Mouse (Mus musculus): ENCODE data around the gene Gse1. TPM values are rescaled to one million over a fixed set of nuclear protein-coding genes. Genes with fewer than 3 reads are reported as not detected.

Gse1 gene
- polyA plus RNA-seq, 1 experiment from 2014 or later, result 11.3 TPM

GRCm38 (mm10) chr8:120393085-120393484, 164.8 kb downstream of the Gse1 start:
- no peak for ATAC-seq (ENCODE audit: low FRiP score, low TSS enrichment)
- no peak overlapping the region for H3K27ac ChIP-seq (ENCODE audit: low read depth, low read length)
- no peaks in the 10 kb centered on the region for H3K9me3 ChIP-seq (ENCODE audit: control insufficient read depth, low read length)
- no peaks in the 10 kb centered on the region for H3K36me3 ChIP-seq (ENCODE audit: control insufficient read depth, insufficient read depth, low read length)
- H3K4me1 ChIP-seq (ENCODE audit: control insufficient read depth, insufficient read depth, low read length), result peaks cover 40% of the 10 kb centered on the region
- H3K4me3 ChIP-seq (ENCODE audit: low read length), result no peak overlapping the region
- 59% methylated on average over 11 of the region's 11 CpGs for WGBS
- H3K4me2 ChIP-seq (replicated peaks; ENCODE audit: low read depth, low read length), result no peak overlapping the region
- H3K27me3 ChIP-seq (ENCODE audit: control insufficient read depth, insufficient read depth, low read length), result no peaks in the 10 kb centered on the region; the same call in 1 of the 2 replicates
- H3K9ac ChIP-seq (ENCODE audit: low read depth, low read length), result no peak overlapping the region

DNA sequence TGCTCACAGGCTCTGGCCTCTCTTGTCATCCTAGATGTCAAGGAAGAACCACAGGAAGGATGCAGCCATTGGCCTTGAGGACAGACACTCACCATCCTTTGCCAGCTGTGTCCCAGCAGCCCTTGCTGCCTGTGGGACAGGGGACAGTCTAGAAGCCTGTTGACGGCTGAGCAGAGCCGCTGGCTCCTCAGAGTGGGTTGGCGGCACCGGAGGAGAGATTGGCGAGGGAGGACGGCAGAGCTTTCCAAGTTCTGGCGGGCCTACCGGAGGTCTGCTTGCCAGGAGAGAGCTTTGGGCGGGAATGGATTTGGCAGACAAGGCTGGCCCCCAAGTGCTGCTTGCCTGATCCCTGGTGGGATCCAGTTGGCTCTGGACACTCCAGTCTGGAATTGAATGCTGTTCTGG, 165.6 kb downstream of the Gse1 start:
- Histone ChIP-seq H3K4me1 (ENCODE audit: control insufficient read depth, insufficient read depth, low read length) (peaks cover 37% of the 10 kb centered on the region), H3K36me3 (ENCODE audit: control insufficient read depth, insufficient read depth, low read length) (no peaks in the 10 kb centered on the region), H3K9ac (ENCODE audit: low read depth, low read length) (no peak overlapping the region), H3K9me3 (ENCODE audit: control insufficient read depth, low read length) (no peaks in the 10 kb centered on the region), H3K27me3 (ENCODE audit: control insufficient read depth, insufficient read depth, low read length) (no peaks in the 10 kb centered on the region; the same call in 1 of the 2 replicates), H3K4me2 (replicated peaks; ENCODE audit: low read depth, low read length) (no peak overlapping the region), H3K27ac (ENCODE audit: low read depth, low read length) (no peak overlapping the region), H3K4me3 (ENCODE audit: low read length) (no peak overlapping the region)
- 74% methylated on average over 9 of the region's 9 CpGs for WGBS
- ATAC-seq (ENCODE audit: low FRiP score, low TSS enrichment), result no peak

DNA sequence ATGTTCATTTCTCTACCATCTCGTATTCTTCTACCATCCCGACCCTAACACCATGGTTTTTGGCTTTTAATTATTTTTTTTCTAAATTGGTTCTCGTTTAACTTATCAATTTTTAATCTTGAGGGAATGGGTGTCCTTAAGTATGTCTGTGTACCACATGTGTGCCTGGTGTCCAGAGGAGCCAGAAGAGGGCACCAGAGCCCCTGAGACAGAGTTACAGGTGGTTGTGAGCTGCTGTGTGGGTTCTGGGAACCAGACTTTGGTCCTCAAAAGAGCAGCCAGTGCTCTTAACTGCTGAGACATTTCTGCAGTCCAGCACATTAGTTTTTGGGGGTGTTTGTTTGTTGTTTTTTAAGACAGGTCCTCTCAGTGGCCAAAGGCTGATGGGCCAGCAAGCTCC, 167.6 kb downstream of the Gse1 start:
- Histone ChIP-seq H3K4me3 (ENCODE audit: low read length) (no peak overlapping the region), H3K9ac (ENCODE audit: low read depth, low read length) (no peak overlapping the region), H3K4me2 (replicated peaks; ENCODE audit: low read depth, low read length) (no peak overlapping the region), H3K27ac (ENCODE audit: low read depth, low read length) (no peak overlapping the region), H3K36me3 (ENCODE audit: control insufficient read depth, insufficient read depth, low read length) (no peaks in the 10 kb centered on the region), H3K27me3 (ENCODE audit: control insufficient read depth, insufficient read depth, low read length) (no peaks in the 10 kb centered on the region; the same call in 1 of the 2 replicates), H3K4me1 (ENCODE audit: control insufficient read depth, insufficient read depth, low read length) (peaks cover 43% of the 10 kb centered on the region), H3K9me3 (ENCODE audit: control insufficient read depth, low read length) (no peaks in the 10 kb centered on the region)
- 93% methylated on average over 3 of the region's 3 CpGs for WGBS
- ATAC-seq (ENCODE audit: low FRiP score, low TSS enrichment), result no peak

GRCm38 (mm10) chr8:120396756-120397155, 168.5 kb downstream of the Gse1 start:
- no peak for ATAC-seq (ENCODE audit: low FRiP score, low TSS enrichment)
- Histone ChIP-seq H3K36me3 (ENCODE audit: control insufficient read depth, insufficient read depth, low read length) (no peaks in the 10 kb centered on the region), H3K9me3 (ENCODE audit: control insufficient read depth, low read length) (no peaks in the 10 kb centered on the region), H3K4me1 (ENCODE audit: control insufficient read depth, insufficient read depth, low read length) (peaks cover 35% of the 10 kb centered on the region), H3K27me3 (ENCODE audit: control insufficient read depth, insufficient read depth, low read length) (no peaks in the 10 kb centered on the region; the same call in 1 of the 2 replicates), H3K4me2 (replicated peaks; ENCODE audit: low read depth, low read length) (no peak overlapping the region), H3K27ac (ENCODE audit: low read depth, low read length) (no peak overlapping the region), H3K9ac (ENCODE audit: low read depth, low read length) (no peak overlapping the region), H3K4me3 (ENCODE audit: low read length) (no peak overlapping the region)
- WGBS, result 60% methylated on average over 3 of the region's 3 CpGs

DNA sequence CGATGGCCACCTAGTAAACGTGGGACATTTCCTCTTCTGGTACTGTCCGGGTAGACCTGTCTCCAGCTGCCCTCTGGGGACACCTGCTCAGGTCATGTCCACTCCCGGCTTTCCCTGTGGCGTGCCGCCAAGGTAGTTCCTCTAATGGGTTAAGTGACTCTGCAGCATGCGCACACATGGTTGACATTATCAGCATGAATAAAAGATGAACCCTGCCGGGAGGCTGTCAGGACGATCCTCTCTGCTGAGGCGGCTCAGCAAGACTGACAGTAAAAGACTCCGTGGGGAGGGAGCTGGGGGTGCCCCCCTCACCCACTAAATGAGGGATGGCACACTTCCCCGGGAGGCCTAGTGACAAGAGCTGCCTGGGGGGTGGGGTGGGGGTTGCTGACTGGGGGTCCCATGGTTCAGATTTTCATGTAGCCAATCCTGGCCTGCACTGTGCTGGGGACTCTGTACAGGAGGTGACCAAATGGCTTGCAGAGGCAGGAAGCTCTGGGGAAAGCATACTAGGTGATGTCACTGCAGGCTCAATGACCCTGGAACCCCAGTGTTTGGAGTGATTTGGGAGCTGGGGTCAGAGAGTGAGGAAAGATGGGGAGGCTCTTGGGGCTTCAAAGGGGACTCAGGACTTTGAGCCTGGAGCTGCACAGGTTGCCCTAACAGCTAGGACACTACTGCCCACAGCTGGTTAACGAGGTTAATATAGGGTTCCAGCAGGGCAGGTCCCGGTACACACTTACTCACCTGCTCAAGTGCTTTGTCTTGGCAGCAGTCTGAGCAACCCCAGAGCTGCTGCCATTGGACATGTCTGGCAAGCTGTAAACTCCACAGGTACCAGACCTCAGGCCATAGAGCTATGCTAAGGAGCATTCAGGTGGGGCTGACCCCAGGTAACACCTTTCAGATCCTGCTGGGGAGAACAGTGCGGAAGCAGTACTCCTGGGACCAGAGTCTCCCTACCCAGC, 169.5 kb downstream of the Gse1 start:
- Histone ChIP-seq H3K4me1 (ENCODE audit: control insufficient read depth, insufficient read depth, low read length) (peaks cover 26% of the 10 kb centered on the region; the same call in 1 of the 2 replicates), H3K4me3 (ENCODE audit: low read length) (no peak overlapping the region), H3K27ac (ENCODE audit: low read depth, low read length) (no peak overlapping the region), H3K9me3 (ENCODE audit: control insufficient read depth, low read length) (no peaks in the 10 kb centered on the region), H3K27me3 (ENCODE audit: control insufficient read depth, insufficient read depth, low read length) (no peaks in the 10 kb centered on the region; the same call in 1 of the 2 replicates), H3K4me2 (replicated peaks; ENCODE audit: low read depth, low read length) (no peak overlapping the region), H3K9ac (ENCODE audit: low read depth, low read length) (no peak overlapping the region), H3K36me3 (ENCODE audit: control insufficient read depth, insufficient read depth, low read length) (no peaks in the 10 kb centered on the region)
- no peak for ATAC-seq (ENCODE audit: low FRiP score, low TSS enrichment)
- 56% methylated on average over 15 of the region's 15 CpGs for WGBS

GRCm38 (mm10) chr8:120399212-120399934, 171.1 kb downstream of the Gse1 start:
- no peak overlapping the region for H3K4me2 ChIP-seq (replicated peaks; ENCODE audit: low read depth, low read length)
- no peaks in the 10 kb centered on the region; the same call in 1 of the 2 replicates for H3K27me3 ChIP-seq (ENCODE audit: control insufficient read depth, insufficient read depth, low read length)
- H3K27ac ChIP-seq (ENCODE audit: low read depth, low read length), result no peak overlapping the region
- H3K4me3 ChIP-seq (ENCODE audit: low read length), result no peak overlapping the region
- no peaks in the 10 kb centered on the region for H3K36me3 ChIP-seq (ENCODE audit: control insufficient read depth, insufficient read depth, low read length)
- no peak for ATAC-seq (ENCODE audit: low FRiP score, low TSS enrichment)
- no peaks in the 10 kb centered on the region for H3K9me3 ChIP-seq (ENCODE audit: control insufficient read depth, low read length)
- no peak overlapping the region for H3K9ac ChIP-seq (ENCODE audit: low read depth, low read length)
- peaks cover 10% of the 10 kb centered on the region; the same call in 1 of the 2 replicates for H3K4me1 ChIP-seq (ENCODE audit: control insufficient read depth, insufficient read depth, low read length)
- 63% methylated on average over 33 of the region's 33 CpGs for WGBS

DNA sequence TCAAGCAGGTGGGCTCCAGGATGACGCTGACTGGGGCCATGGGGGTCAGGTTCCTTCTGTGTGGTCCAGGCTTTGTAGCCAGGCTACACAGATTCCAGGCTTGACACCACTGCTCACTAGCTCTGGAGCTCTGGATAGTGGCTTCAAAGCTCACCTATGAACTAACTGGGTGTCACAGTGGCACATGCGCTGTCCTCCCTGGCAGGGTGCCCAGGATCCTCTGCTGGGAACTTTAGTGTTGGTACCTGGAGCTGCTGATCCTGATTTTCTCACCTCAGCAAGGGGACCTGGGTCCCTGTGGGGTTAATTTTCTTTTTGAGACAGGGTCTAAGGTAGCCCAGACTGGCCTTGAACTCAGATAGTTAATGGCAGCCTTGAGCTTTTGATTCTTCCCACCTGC, 173.0 kb downstream of the Gse1 start:
- Histone ChIP-seq H3K4me1 (ENCODE audit: control insufficient read depth, insufficient read depth, low read length) (peaks cover 11% of the 10 kb centered on the region; the same call in 1 of the 2 replicates), H3K36me3 (ENCODE audit: control insufficient read depth, insufficient read depth, low read length) (no peaks in the 10 kb centered on the region), H3K4me2 (replicated peaks; ENCODE audit: low read depth, low read length) (no peak overlapping the region), H3K9ac (ENCODE audit: low read depth, low read length) (no peak overlapping the region), H3K9me3 (ENCODE audit: control insufficient read depth, low read length) (no peaks in the 10 kb centered on the region), H3K27ac (ENCODE audit: low read depth, low read length) (no peak overlapping the region), H3K4me3 (ENCODE audit: low read length) (no peak overlapping the region), H3K27me3 (ENCODE audit: control insufficient read depth, insufficient read depth, low read length) (no peaks in the 10 kb centered on the region; the same call in 1 of the 2 replicates)
- WGBS, result 84% methylated on average over 2 of the region's 2 CpGs
- no peak for ATAC-seq (ENCODE audit: low FRiP score, low TSS enrichment)

GRCm38 (mm10) chr8:120401712-120402111, 173.5 kb downstream of the Gse1 start:
- no peak overlapping the region for H3K9ac ChIP-seq (ENCODE audit: low read depth, low read length)
- 93% methylated on average over 7 of the region's 7 CpGs for WGBS
- H3K4me2 ChIP-seq (replicated peaks; ENCODE audit: low read depth, low read length), result no peak overlapping the region
- H3K9me3 ChIP-seq (ENCODE audit: control insufficient read depth, low read length), result no peaks in the 10 kb centered on the region
- H3K36me3 ChIP-seq (ENCODE audit: control insufficient read depth, insufficient read depth, low read length), result no peaks in the 10 kb centered on the region
- peaks cover 11% of the 10 kb centered on the region; the same call in 1 of the 2 replicates for H3K4me1 ChIP-seq (ENCODE audit: control insufficient read depth, insufficient read depth, low read length)
- H3K4me3 ChIP-seq (ENCODE audit: low read length), result no peak overlapping the region
- no peak for ATAC-seq (ENCODE audit: low FRiP score, low TSS enrichment)
- no peak overlapping the region for H3K27ac ChIP-seq (ENCODE audit: low read depth, low read length)
- no peaks in the 10 kb centered on the region; the same call in 1 of the 2 replicates for H3K27me3 ChIP-seq (ENCODE audit: control insufficient read depth, insufficient read depth, low read length)

Measured in kidney, embryonic 14.5 days (tissue).